Mouse (Mus musculus) E14TG2a.4 (cell line): ENCODE measurements around the gene B4galnt3.

Source experiments
- H3K27me3 ChIP-seq: 2 replicates; pipeline ENCODE4 v1.6.1; 2014; ENCODE audit warnings: low read length, control low read depth; ENCODE audit not compliant: insufficient read depth
- H3K36me3 ChIP-seq: 2 replicates; pipeline ENCODE4 v1.6.1; 2014; ENCODE audit warnings: low read length, control low read depth; ENCODE audit not compliant: insufficient read depth
- H3K4me1 ChIP-seq: replicated peaks from 2 replicates; pipeline ENCODE4 v1.6.1; 2014; ENCODE audit warnings: low read depth, low read length, control low read depth
- H3K4me3 ChIP-seq: replicated peaks from 2 replicates; pipeline ENCODE4 v1.5.1; 2014; ENCODE audit warnings: mild to moderate bottlenecking, low read length
- H3K9me3 ChIP-seq: 2 replicates; pipeline ENCODE4 v1.6.1; 2014; ENCODE audit warnings: low read length, control low read depth
- CTCF ChIP-seq: conservative IDR thresholded peaks from 2 replicates; pipeline ENCODE4 v1.5.1; 2014; ENCODE audit warnings: low read length
- NANOG ChIP-seq: IDR thresholded peaks from 2 replicates; pipeline ENCODE4 v1.6.1; 2014; ENCODE audit warnings: borderline replicate concordance, low read length, mixed read lengths
- POU5F1 ChIP-seq: IDR thresholded peaks from 2 replicates; pipeline ENCODE4 v1.6.1; 2014; ENCODE audit warnings: low read length, borderline replicate concordance

The B4galnt3 gene

GRCm38 (mm10) chr6:120167574-120167973, 126.8 kb downstream of the B4galnt3 start:
- peaks cover 19% of the 10 kb centered on the region for H3K4me1 ChIP-seq
- no peaks in the 10 kb centered on the region for H3K9me3 ChIP-seq
- no peaks in the 10 kb centered on the region for H3K36me3 ChIP-seq
- H3K4me3 ChIP-seq = no peak overlapping the region
- TF ChIP-seq POU5F1 = no peak
- TF ChIP-seq CTCF = no peak
- TF ChIP-seq NANOG = no peak
- H3K27me3 ChIP-seq = peaks cover 9% of the 10 kb centered on the region; the same call in 1 of the 2 replicates

GRCm38 (mm10) chr6:120164765-120165164, 129.6 kb downstream of the B4galnt3 start:
- TF ChIP-seq NANOG (no peak), POU5F1 (no peak), CTCF (no peak)
- H3K27me3 ChIP-seq = no peaks in the 10 kb centered on the region
- no peak overlapping the region for H3K4me3 ChIP-seq
- H3K36me3 ChIP-seq = no peaks in the 10 kb centered on the region
- peaks cover 7% of the 10 kb centered on the region for H3K4me1 ChIP-seq
- no peaks in the 10 kb centered on the region for H3K9me3 ChIP-seq

GRCm38 (mm10) chr6:120162928-120163327, 131.4 kb downstream of the B4galnt3 start:
- H3K4me3 ChIP-seq = no peak overlapping the region
- TF ChIP-seq NANOG (no peak), POU5F1 (no peak), CTCF (no peak)

GRCm38 (mm10) chr6:120159133-120159901, 135.0 kb downstream of the B4galnt3 start:
- H3K36me3 ChIP-seq = no peaks in the 10 kb centered on the region
- 0 out of 2 replicates have a peak, but pooled peaks cover 2% of the 10 kb centered on the region for H3K4me1 ChIP-seq
- H3K9me3 ChIP-seq = no peaks in the 10 kb centered on the region
- no peak for TF ChIP-seq CTCF
- TF ChIP-seq NANOG = no peak
- no peak for TF ChIP-seq POU5F1
- H3K27me3 ChIP-seq = no peaks in the 10 kb centered on the region
- no peak overlapping the region for H3K4me3 ChIP-seq

More at GRCm38 (mm10) chr6:120162928-120163327, 131.4 kb downstream of the B4galnt3 start:
- Histone ChIP-seq H3K9me3 (no peaks in the 10 kb centered on the region), H3K36me3 (no peaks in the 10 kb centered on the region), H3K27me3 (no peaks in the 10 kb centered on the region), H3K4me1 (peaks cover 7% of the 10 kb centered on the region)

- Histone ChIP-seq H3K27me3 (no peaks in the 10 kb centered on the region), H3K36me3 (no peaks in the 10 kb centered on the region), H3K9me3 (no peaks in the 10 kb centered on the region), H3K4me3 (no peak overlapping the region), H3K4me1 (peaks cover 11% of the 10 kb centered on the region)
- TF ChIP-seq NANOG (no peak), CTCF (no peak), POU5F1 (no peak)
These were observed 136.9 kb downstream of the B4galnt3 start for GRCm38 (mm10) chr6:120157479-120157878.

GRCm38 (mm10) chr6:120155510-120155909, 138.8 kb downstream of the B4galnt3 start:
- Histone ChIP-seq H3K9me3 (no peaks in the 10 kb centered on the region), H3K4me3 (no peak overlapping the region), H3K27me3 (no peaks in the 10 kb centered on the region), H3K36me3 (no peaks in the 10 kb centered on the region), H3K4me1 (peaks cover 30% of the 10 kb centered on the region)
- no peak for TF ChIP-seq POU5F1
- no peak for TF ChIP-seq CTCF
- TF ChIP-seq NANOG = no peak

- Histone ChIP-seq H3K36me3 (no peaks in the 10 kb centered on the region), H3K4me1 (peaks cover 37% of the 10 kb centered on the region), H3K9me3 (no peaks in the 10 kb centered on the region), H3K27me3 (no peaks in the 10 kb centered on the region), H3K4me3 (no peak overlapping the region)
- no peak for TF ChIP-seq NANOG
- TF ChIP-seq POU5F1 = no peak
- no peak for TF ChIP-seq CTCF
These were observed 139.6 kb downstream of the B4galnt3 start for GRCm38 (mm10) chr6:120154526-120155309.
